Mouse (Mus musculus) ES-E14 (cell line): ENCODE data around the gene Gprin1. TPM values are rescaled to one million over a fixed set of nuclear protein-coding genes. Genes with fewer than 3 reads are reported as not detected.

Experiments
- DNase-seq: peaks from one replicate; pipeline ENCODE4 v3.0.0-alpha.2; 2013; ENCODE audit warnings: low read depth, low spot score
- H3K27ac ChIP-seq: 2 replicates; pipeline ENCODE4 v1.5.1; 2012; ENCODE audit warnings: low read depth, mild to moderate bottlenecking, low read length, moderate library complexity, mixed read lengths; ENCODE audit not compliant: poor library complexity, insufficient read depth, severe bottlenecking
- H3K36me3 ChIP-seq: 2 replicates; pipeline ENCODE4 v1.6.1; 2012; ENCODE audit warnings: mild to moderate bottlenecking, low read length, moderate library complexity, mixed read lengths; ENCODE audit not compliant: control insufficient read depth, poor library complexity, insufficient read depth, severe bottlenecking
- H3K4me1 ChIP-seq, 2 experiments: fragments of 150-350 bp in 1 of 2; sonication (generic) in 1 of 2; 2 replicates each; pipeline ENCODE4 v1.6.1; 2012; ENCODE audit warnings: low read length in 2 of 2, mild to moderate bottlenecking in 1 of 2, mixed read lengths in 1 of 2; ENCODE audit not compliant: control insufficient read depth in 2 of 2, insufficient read depth in 2 of 2, poor library complexity in 1 of 2
- H3K4me3 ChIP-seq, 2 experiments: fragments of 150-350 bp in 1 of 2; sonication (generic) in 1 of 2; 2 replicates each; pipeline ENCODE4 v1.5.1; 2012; ENCODE audit warnings: low read length in 2 of 2, low read depth in 1 of 2, mild to moderate bottlenecking in 1 of 2, mixed read lengths in 1 of 2; ENCODE audit not compliant: insufficient read depth in 1 of 2, poor library complexity in 1 of 2, severe bottlenecking in 1 of 2
- H3K9ac ChIP-seq: 2 replicates; pipeline ENCODE4 v1.6.1; 2012; ENCODE audit warnings: low read depth, mild to moderate bottlenecking, low read length, mixed read lengths; ENCODE audit not compliant: poor library complexity, insufficient read depth, severe bottlenecking
- H3K9me3 ChIP-seq: fragments of 150-350 bp; sonication (generic); 2 replicates; pipeline ENCODE4 v1.6.1; 2012; ENCODE audit warnings: low read depth, mild to moderate bottlenecking, low read length; ENCODE audit not compliant: control insufficient read depth, insufficient read depth
- CHD2 ChIP-seq: IDR thresholded peaks from 2 replicates; pipeline ENCODE4 v1.6.1; 2014; ENCODE audit warnings: mild to moderate bottlenecking, low read depth, low read length, inconsistent platforms
- HCFC1 ChIP-seq: IDR thresholded peaks from 2 replicates; pipeline ENCODE4 v1.6.1; 2012; ENCODE audit warnings: low read length, inconsistent platforms, borderline replicate concordance; ENCODE audit not compliant: insufficient read depth
- MAFK ChIP-seq: IDR thresholded peaks from 2 replicates; pipeline ENCODE4 v1.6.1; 2014; ENCODE audit warnings: mild to moderate bottlenecking, low read depth, low read length, inconsistent platforms; ENCODE audit not compliant: insufficient read depth
- ZC3H11A ChIP-seq: IDR thresholded peaks from 2 replicates; pipeline ENCODE4 v1.6.1; 2012; ENCODE audit warnings: low read depth, mild to moderate bottlenecking, inconsistent platforms, low read length, borderline replicate concordance
- ZNF384 ChIP-seq: IDR thresholded peaks from 2 replicates; pipeline ENCODE4 v1.6.1; 2012; ENCODE audit warnings: low read depth, low read length, inconsistent platforms
- in situ Hi-C, 2 experiments: fragments of 600-800 bp; cut with MboI; formaldehyde crosslinking; loops; one replicate each; pipeline ENCODE4 v1.15.1; 2025; ENCODE audit warnings: low sequenced_read_pairs in 2 of 2, inconsistent platforms in 1 of 2; ENCODE audit not compliant: unreplicated experiment in 2 of 2
- total RNA-seq: library from RNA; depleted of rRNA; stranded (reverse); fragments of 300-350 nt; gene quantifications from 2 replicates; pipeline ENCODE4 v1.2.3, GENCODE M21; 2012

Gprin1 gene
- total RNA-seq, 1 experiment, result 0.58 TPM

- H3K9ac ChIP-seq, result peak overlapping the region; percentile 52
- H3K27ac ChIP-seq, result no peak overlapping the region
Measured at GRCm38 (mm10) chr13:54749061-54749863, 412 bp downstream of the Gprin1 start.

GRCm38 (mm10) chr13:54748721-54749060 is 983 bp downstream of the Gprin1 start:
- Histone ChIP-seq H3K9me3 (no peaks in the 10 kb centered on the region), H3K27ac (no peak overlapping the region), H3K4me3 (no peak overlapping the region), H3K9ac (no peak overlapping the region), H3K4me1 (0 out of 4 replicates have a peak, but pooled peaks cover 0 to 2% of the 10 kb centered on the region in 2 experiments), H3K36me3 (no peaks in the 10 kb centered on the region)
- no peak for DNase-seq
- no peak for TF ChIP-seq ZC3H11A
- TF ChIP-seq HCFC1, result no peak
- no peak for TF ChIP-seq ZNF384
- TF ChIP-seq MAFK, result no peak
- TF ChIP-seq CHD2, result no peak
- in situ Hi-C loops, result no loop called here

More at GRCm38 (mm10) chr13:54749061-54749863, 412 bp downstream of the Gprin1 start:
- peaks cover 0 to 2% of the 10 kb centered on the region in 2 experiments; a peak in 1 of 4 replicates for H3K4me1 ChIP-seq
- in situ Hi-C loops, result no loop called here
- no peaks in the 10 kb centered on the region for H3K9me3 ChIP-seq
- H3K4me3 ChIP-seq, result peak overlapping the region; percentile 79 to 89
- no peak for DNase-seq
- TF ChIP-seq CHD2, result no peak
- TF ChIP-seq MAFK, result no peak
- TF ChIP-seq HCFC1, result no peak
- TF ChIP-seq ZC3H11A, result no peak
- TF ChIP-seq ZNF384, result no peak
- no peaks in the 10 kb centered on the region for H3K36me3 ChIP-seq

- DNase-seq, result no peak
- Histone ChIP-seq H3K4me3 (no peak overlapping the region), H3K9ac (no peak overlapping the region), H3K9me3 (no peaks in the 10 kb centered on the region), H3K27ac (no peak overlapping the region), H3K4me1 (0 out of 4 replicates have a peak, but pooled peaks cover 0 to 2% of the 10 kb centered on the region in 2 experiments), H3K36me3 (no peaks in the 10 kb centered on the region)
- in situ Hi-C loops, result no loop called here
- TF ChIP-seq MAFK, result no peak
- no peak for TF ChIP-seq CHD2
- no peak for TF ChIP-seq ZNF384
- TF ChIP-seq HCFC1, result no peak
- TF ChIP-seq ZC3H11A, result no peak
Measured at GRCm38 (mm10) chr13:54748190-54748589, 1.5 kb downstream of the Gprin1 start.

GRCm38 (mm10) chr13:54746896-54747295 is 2.8 kb downstream of the Gprin1 start:
- Histone ChIP-seq H3K4me3 (no peak overlapping the region), H3K9ac (no peak overlapping the region), H3K27ac (no peak overlapping the region), H3K4me1 (0 out of 4 replicates have a peak, but pooled peaks cover 0 to 2% of the 10 kb centered on the region in 2 experiments), H3K9me3 (no peaks in the 10 kb centered on the region), H3K36me3 (no peaks in the 10 kb centered on the region)
- in situ Hi-C loops, result no loop called here
- TF ChIP-seq MAFK (no peak), ZC3H11A (no peak), ZNF384 (no peak), CHD2 (no peak), HCFC1 (no peak)
- no peak for DNase-seq
